In the genomic region with DNA sequence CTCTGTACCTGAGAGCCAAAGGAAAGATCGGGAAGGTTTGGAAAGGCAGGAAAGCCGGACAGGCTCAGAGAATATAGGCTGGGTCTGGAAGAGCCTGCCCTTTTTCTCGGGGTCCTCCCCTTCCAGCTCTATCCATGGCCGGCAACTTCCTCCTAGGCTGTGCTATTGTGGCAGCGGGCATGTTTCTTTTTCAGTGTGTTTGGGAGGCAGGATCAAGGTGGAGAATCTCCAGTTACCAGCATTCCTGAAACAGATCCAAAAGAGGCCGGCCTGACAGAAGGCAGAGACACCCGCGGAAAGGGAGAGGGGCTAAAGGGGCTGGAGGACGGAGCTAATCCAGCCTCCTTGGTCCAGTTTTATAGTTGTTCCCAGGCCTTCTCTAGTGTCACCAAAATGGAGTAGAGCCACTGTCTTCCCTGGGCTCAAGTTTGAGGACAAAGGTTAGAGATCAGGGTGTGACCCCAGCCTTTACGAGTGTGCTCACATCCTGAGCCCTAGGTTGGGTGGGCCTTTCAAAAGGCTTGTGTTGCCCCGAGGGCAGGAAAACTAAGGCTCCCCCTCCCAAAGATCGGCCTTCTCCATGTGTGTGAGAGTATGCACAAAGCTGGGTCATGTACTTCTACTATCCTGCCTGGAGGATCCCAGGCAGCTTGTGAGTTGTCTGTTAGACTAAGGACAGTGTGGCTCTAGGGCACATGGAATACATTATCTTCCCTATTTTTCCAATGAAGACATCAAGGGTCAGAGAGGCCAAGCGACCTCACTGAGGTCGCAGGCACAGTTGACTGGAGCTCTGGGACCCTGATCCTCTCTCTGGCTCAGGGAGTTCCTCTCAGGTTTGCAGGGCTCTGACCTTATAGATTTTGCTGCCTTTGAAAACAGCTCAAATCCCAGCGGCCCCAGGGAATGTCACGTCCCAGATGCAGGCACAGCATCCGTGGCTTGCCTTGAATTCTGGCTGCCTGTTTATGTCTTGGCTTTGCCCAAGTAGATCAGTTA, we compare ENCODE assay signal across 8 mouse cellular contexts. TPM values are rescaled to one million over a fixed set of nuclear protein-coding genes. Genes with fewer than 3 reads are reported as not detected.
DNase-seq lines count a peak whose midpoint lies in the region; ATAC-seq lines count a peak whose summit lies in the region.

No protein-coding gene starts in this region.

- WGBS in embryonic facial prominence, embryonic 13.5 days = 10% methylated on average over 17 of the region's 17 CpGs
- 27% methylated on average over 17 of the region's 17 CpGs for WGBS in intestine, embryonic 14.5 days
- 40% methylated on average over 17 of the region's 17 CpGs for WGBS in midbrain, embryonic 15.5 days

- peak; percentile 92 for DNase-seq in heart, adult 11 months
- no peak for DNase-seq in heart, adult 9 months (ENCODE audit: low spot score in 2 of 2)
- DNase-seq in intestine, embryonic 14.5 days (ENCODE audit: low spot score) = peak; percentile 79
- DNase-seq in ovary, postnatal 36 days (ENCODE audit: low spot score) = no peak
- DNase-seq in spleen, postnatal 4 days (ENCODE audit: low spot score in 2 of 2) = no peak
- DNase-seq in thymus, postnatal 4 days = no peak

- no peaks in the 10 kb centered on the region for H3K9me3 ChIP-seq in embryonic facial prominence, embryonic 13.5 days
- no peaks in the 10 kb centered on the region for H3K9me3 ChIP-seq in intestine, embryonic 14.5 days (ENCODE audit: control insufficient read depth, low read length)
- H3K9me3 ChIP-seq in midbrain, embryonic 15.5 days = no peaks in the 10 kb centered on the region

- no peaks in the 10 kb centered on the region for H3K36me3 ChIP-seq in embryonic facial prominence, embryonic 13.5 days
- H3K36me3 ChIP-seq in intestine, embryonic 14.5 days (ENCODE audit: control insufficient read depth, insufficient read depth, low read length) = no peaks in the 10 kb centered on the region
- H3K36me3 ChIP-seq in midbrain, embryonic 15.5 days (replicated peaks) = no peaks in the 10 kb centered on the region

- peak; percentile 44; the same call in 1 of the 2 replicates for ATAC-seq in embryonic facial prominence, embryonic 13.5 days (ENCODE audit: insufficient number of reproducible peaks, insufficient read depth, low FRiP score, low TSS enrichment, low read depth)
- peak; percentile 67 for ATAC-seq in intestine, embryonic 14.5 days (replicated peaks; ENCODE audit: low FRiP score, low TSS enrichment, low read depth)
- no peak for ATAC-seq in midbrain, embryonic 15.5 days (replicated peaks)

- no peaks in the 10 kb centered on the region for H3K27me3 ChIP-seq in embryonic facial prominence, embryonic 13.5 days
- no peaks in the 10 kb centered on the region for H3K27me3 ChIP-seq in intestine, embryonic 14.5 days (replicated peaks; ENCODE audit: control insufficient read depth, insufficient read depth, low read length)
- no peaks in the 10 kb centered on the region for H3K27me3 ChIP-seq in midbrain, embryonic 15.5 days (replicated peaks)

- H3K4me2 ChIP-seq in embryonic facial prominence, embryonic 13.5 days = peak overlapping the region; percentile 58
- peak overlapping the region; percentile 50 for H3K4me2 ChIP-seq in intestine, embryonic 14.5 days (ENCODE audit: low read length)
- peak overlapping the region; percentile 41; the same call in 1 of the 2 replicates for H3K4me2 ChIP-seq in midbrain, embryonic 15.5 days

- H3K9ac ChIP-seq in embryonic facial prominence, embryonic 13.5 days = peak overlapping the region; percentile 58
- H3K9ac ChIP-seq in intestine, embryonic 14.5 days (ENCODE audit: low read length) = peak overlapping the region; percentile 30
- H3K9ac ChIP-seq in midbrain, embryonic 15.5 days = no peak overlapping the region

- H3K4me3 ChIP-seq in embryonic facial prominence, embryonic 13.5 days = peak overlapping the region; percentile 25
- peak overlapping the region; percentile 13; the same call in 1 of the 2 replicates for H3K4me3 ChIP-seq in intestine, embryonic 14.5 days (ENCODE audit: low read depth, low read length)
- no peak overlapping the region for H3K4me3 ChIP-seq in midbrain, embryonic 15.5 days

- H3K4me1 ChIP-seq in embryonic facial prominence, embryonic 13.5 days = peaks cover 34% of the 10 kb centered on the region
- peaks cover 31% of the 10 kb centered on the region for H3K4me1 ChIP-seq in intestine, embryonic 14.5 days (replicated peaks; ENCODE audit: control insufficient read depth, insufficient read depth, low read length)
- H3K4me1 ChIP-seq in midbrain, embryonic 15.5 days = peaks cover 16% of the 10 kb centered on the region

- H3K27ac ChIP-seq in embryonic facial prominence, embryonic 13.5 days = peak overlapping the region; percentile 94
- peak overlapping the region; percentile 97 for H3K27ac ChIP-seq in intestine, embryonic 14.5 days (ENCODE audit: low read depth)
- peak overlapping the region; percentile 41 for H3K27ac ChIP-seq in midbrain, embryonic 15.5 days

RNA-seq across cellular contexts. Expression of gene Rbfox2, which starts 37.6 kb away (rescaled TPM):
- polyA plus RNA-seq in embryonic facial prominence, embryonic 13.5 days (2015; fragmentation: Nextera tagmentation; extraction: Ambion mirVana) = 57.8 and 66.7 TPM in 2 replicates
- 67.8 and 72.2 TPM in 2 replicates for polyA plus RNA-seq in intestine, embryonic 14.5 days (2014; fragmentation: Nextera tagmentation; extraction: Ambion mirVana)
- 181 and 185 TPM in 2 replicates for polyA plus RNA-seq in midbrain, embryonic 15.5 days (2015; fragmentation: Nextera tagmentation; extraction: Ambion mirVana)

RNA-seq across cellular contexts. Expression of gene Apol7a, which starts 54.5 kb away (rescaled TPM):
- not detected in 2 replicates for polyA plus RNA-seq in embryonic facial prominence, embryonic 13.5 days (2015; fragmentation: Nextera tagmentation; extraction: Ambion mirVana)
- polyA plus RNA-seq in intestine, embryonic 14.5 days (2014; fragmentation: Nextera tagmentation; extraction: Ambion mirVana) = 8.9 and 9.7 TPM in 2 replicates
- polyA plus RNA-seq in midbrain, embryonic 15.5 days (2015; fragmentation: Nextera tagmentation; extraction: Ambion mirVana) = not detected in 2 replicates

Comparison
In these comparisons a context has a peak if more than half of its experiments do, and no peak if none do; other contexts are left out.
1. DNase-seq: peak in heart, adult 11 months (single experiment) and intestine, embryonic 14.5 days (single experiment); none in heart, adult 9 months (0 of 2), ovary, postnatal 36 days (single experiment), spleen, postnatal 4 days (0 of 2) and thymus, postnatal 4 days (single experiment).
2. H3K27ac ChIP-seq: peak in every context shown above with its lines; median percentile 97 in intestine, embryonic 14.5 days; 94 in embryonic facial prominence, embryonic 13.5 days; 41 in midbrain, embryonic 15.5 days.
3. Peak in every context shown above with its lines, with median percentiles within 50 percentile points of each other: H3K4me2 ChIP-seq.